Mouse (Mus musculus) ovary, adult 2 months (tissue): ENCODE results near the gene Bhmt2. TPM values are rescaled to one million over a fixed set of nuclear protein-coding genes. Genes with fewer than 3 reads are reported as not detected.

Experiments used
- polyA plus RNA-seq: library from polyadenylated mRNA; depleted of rRNA; stranded (reverse); fragments of >200 nt; gene quantifications from 2 replicates; pipeline ENCODE4 v1.2.3, GENCODE M21; 2012; rRNA removed

Bhmt2 gene
- polyA plus RNA-seq, result 0.12 TPM in 1 of 2 replicates, not detected in the other

DNA sequence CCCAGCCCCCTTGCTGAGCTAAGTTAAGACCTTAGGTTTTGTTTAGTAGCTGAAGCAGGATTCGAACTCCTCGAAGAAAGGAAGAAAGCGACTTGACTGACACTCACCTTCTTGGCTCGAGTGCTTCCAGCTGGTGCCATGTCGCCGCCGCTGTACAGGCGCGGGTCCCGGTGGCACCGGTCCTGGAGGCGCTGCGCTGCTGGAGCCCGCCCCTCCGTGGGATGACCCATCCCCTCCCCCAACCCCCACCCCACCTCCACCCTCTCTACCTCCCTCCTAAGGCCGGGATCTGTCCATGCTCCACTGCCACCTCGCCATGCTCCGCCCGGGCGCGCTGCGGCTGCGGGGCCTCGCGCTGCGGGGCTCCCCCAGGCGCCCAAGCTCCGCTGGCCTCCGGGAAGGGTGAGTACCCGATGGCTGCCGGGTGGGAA is at the start of gene Bhmt2, which contains the start of gene Dmgdh:
Gene Bhmt2 (minus strand): TSS at position 172 of the 431 bp plus-strand sequence.
Gene Dmgdh (plus strand): TSS at position 303 of the 431 bp plus-strand sequence.

GRCm38 (mm10) chr13:93637282-93638245 is 36.5 kb downstream of the Bhmt2 start, which contains the start of gene Bhmt:
Gene Bhmt, minus strand, starts transcription at chr13:93637961.

Other genes starting within 250 kb of the Bhmt2 start
- gene Jmy, start 174.5 kb downstream of the Bhmt2 start, polyA plus RNA-seq, result 44.4 and 63.0 TPM in 2 replicates
- gene Bhmt, start 36.3 kb downstream of the Bhmt2 start, polyA plus RNA-seq, result 0.95 and 5.4 TPM in 2 replicates
- gene Dmgdh, start 131 bp upstream of the Bhmt2 start, polyA plus RNA-seq, result 0.05 and 0.15 TPM in 2 replicates
- gene Arsb, start 97.3 kb upstream of the Bhmt2 start, polyA plus RNA-seq, result 46.9 and 70.9 TPM in 2 replicates